Mouse (Mus musculus) embryonic facial prominence, embryonic 14.5 days (tissue): Measurements from ENCODE around the gene Sbp. TPM values are rescaled to one million over a fixed set of nuclear protein-coding genes. Genes with fewer than 3 reads are reported as not detected.
A peak's percentile ranks its signal among the peaks of the same experiment; 100 is the strongest.

Experiments used
- ATAC-seq: fragments of 200-750 bp; cut with Nextera tagmentation; 2 replicates; pipeline ENCODE4 v1.8.0; 2017; ENCODE audit warnings: low read depth, moderate number of reproducible peaks, moderate TSS enrichment
- DNase-seq: peaks from one replicate; pipeline ENCODE4 v3.0.0-alpha.2; 2015; ENCODE audit warnings: low spot score
- H3K27ac ChIP-seq: fragments of 300-500 bp; sonication (generic); replicated peaks from 2 replicates; pipeline ENCODE4 v1.5.1; 2014; ENCODE audit warnings: low read depth, mild to moderate bottlenecking, low read length, moderate library complexity
- H3K27me3 ChIP-seq: fragments of 300-500 bp; sonication (generic); replicated peaks from 2 replicates; pipeline ENCODE4 v1.6.1; 2014; ENCODE audit warnings: low read length; ENCODE audit not compliant: control insufficient read depth, insufficient read depth
- H3K36me3 ChIP-seq: fragments of 300-500 bp; sonication (generic); 2 replicates; pipeline ENCODE4 v1.6.1; 2014; ENCODE audit warnings: low read length, mixed read lengths; ENCODE audit not compliant: control insufficient read depth, insufficient read depth
- H3K4me1 ChIP-seq: fragments of 300-500 bp; sonication (generic); 2 replicates; pipeline ENCODE4 v1.6.1; 2014; ENCODE audit warnings: antibody characterized with exemption, low read length; ENCODE audit not compliant: control insufficient read depth, insufficient read depth
- H3K4me2 ChIP-seq: fragments of 300-500 bp; sonication (generic); 2 replicates; pipeline ENCODE4 v1.6.1; 2014; ENCODE audit warnings: low read depth, mild to moderate bottlenecking, low read length, moderate library complexity, mixed read lengths
- H3K4me3 ChIP-seq: fragments of 300-500 bp; sonication (generic); 2 replicates; pipeline ENCODE4 v1.5.1; 2014; ENCODE audit warnings: low read depth, mild to moderate bottlenecking, low read length
- H3K9ac ChIP-seq: fragments of 300-500 bp; sonication (generic); 2 replicates; pipeline ENCODE4 v1.6.1; 2014; ENCODE audit warnings: low read depth, mild to moderate bottlenecking, low read length, moderate library complexity, mixed read lengths
- H3K9me3 ChIP-seq: fragments of 300-500 bp; sonication (generic); 2 replicates; pipeline ENCODE4 v1.6.1; 2016; ENCODE audit warnings: low read length; ENCODE audit not compliant: control insufficient read depth
- WGBS: fragments of 180-500 bp; shearing (Covaris S2); extraction: QIAGEN DNeasy Blood & Tissue Kit; methylation state at CpG from one replicate; pipeline ENCODE4 v1.1.7; 2014; 5-methylcytosine and 5-hydroxymethylcytosine counted together
- polyA plus RNA-seq: library from polyadenylated mRNA; unstranded; fragments of >200 nt; fragmentation: Nextera tagmentation; extraction: Ambion mirVana; gene quantifications from 2 replicates; pipeline ENCODE4 v1.2.1, GENCODE M21; 2014

Sbp gene
- polyA plus RNA-seq, 1 experiment from 2014 or later, result not detected

- Histone ChIP-seq H3K9ac (no peak overlapping the region), H3K4me1 (no peaks in the 10 kb centered on the region), H3K36me3 (no peaks in the 10 kb centered on the region), H3K27ac (no peak overlapping the region), H3K4me3 (no peak overlapping the region), H3K27me3 (no peaks in the 10 kb centered on the region), H3K4me2 (no peak overlapping the region), H3K9me3 (no peaks in the 10 kb centered on the region)
- 35% methylated on average over 3 of the region's 3 CpGs for WGBS
- peak; percentile 94 for ATAC-seq
- DNase-seq, result peak; percentile 88
These were observed 18.7 kb downstream of the Sbp start for GRCm38 (mm10) chr17:23960084-23960738.

GRCm38 (mm10) chr17:23961573-23962122, 20.2 kb downstream of the Sbp start:
- ATAC-seq (no peak), DNase-seq (no peak)
- 65% methylated on average over 4 of the region's 4 CpGs for WGBS
- Histone ChIP-seq H3K27me3 (no peaks in the 10 kb centered on the region), H3K36me3 (no peaks in the 10 kb centered on the region), H3K9me3 (no peaks in the 10 kb centered on the region), H3K9ac (no peak overlapping the region), H3K4me2 (no peak overlapping the region), H3K4me1 (no peaks in the 10 kb centered on the region), H3K27ac (no peak overlapping the region), H3K4me3 (no peak overlapping the region)

- Histone ChIP-seq H3K36me3 (no peaks in the 10 kb centered on the region), H3K27me3 (no peaks in the 10 kb centered on the region), H3K9ac (no peak overlapping the region), H3K4me3 (no peak overlapping the region), H3K27ac (no peak overlapping the region), H3K9me3 (no peaks in the 10 kb centered on the region), H3K4me1 (no peaks in the 10 kb centered on the region), H3K4me2 (no peak overlapping the region)
- no peak for ATAC-seq
- WGBS, result 38% methylated on average over 6 of the region's 6 CpGs
- DNase-seq, result no peak
These were observed 24.4 kb downstream of the Sbp start for GRCm38 (mm10) chr17:23965805-23966425.

- Histone ChIP-seq H3K9ac (no peak overlapping the region), H3K4me3 (no peak overlapping the region), H3K27me3 (no peaks in the 10 kb centered on the region), H3K36me3 (no peaks in the 10 kb centered on the region), H3K27ac (no peak overlapping the region), H3K9me3 (no peaks in the 10 kb centered on the region), H3K4me2 (no peak overlapping the region), H3K4me1 (no peaks in the 10 kb centered on the region)
- DNase-seq, result no peak
- WGBS, result 78% methylated on average over 10 of the region's 10 CpGs
- no peak for ATAC-seq
These were observed 25.4 kb downstream of the Sbp start for GRCm38 (mm10) chr17:23966658-23967401.

- Histone ChIP-seq H3K9me3 (no peaks in the 10 kb centered on the region), H3K4me3 (no peak overlapping the region), H3K27me3 (no peaks in the 10 kb centered on the region), H3K4me1 (no peaks in the 10 kb centered on the region), H3K4me2 (no peak overlapping the region), H3K36me3 (no peaks in the 10 kb centered on the region), H3K27ac (no peak overlapping the region), H3K9ac (no peak overlapping the region)
- no peak for ATAC-seq
- WGBS, result 61% methylated on average over 2 of the region's 2 CpGs
- DNase-seq, result no peak
These were observed 27.3 kb downstream of the Sbp start for GRCm38 (mm10) chr17:23968780-23969179.

- DNase-seq (peak; percentile 65), ATAC-seq (no peak; the same call in 1 of the 2 replicates)
- Histone ChIP-seq H3K36me3 (no peaks in the 10 kb centered on the region), H3K27me3 (no peaks in the 10 kb centered on the region), H3K27ac (no peak overlapping the region), H3K9ac (no peak overlapping the region), H3K4me1 (no peaks in the 10 kb centered on the region), H3K4me3 (no peak overlapping the region), H3K9me3 (no peaks in the 10 kb centered on the region), H3K4me2 (no peak overlapping the region)
- 0% methylated on average over 1 of the region's 1 CpGs for WGBS
These were observed 27.8 kb downstream of the Sbp start for GRCm38 (mm10) chr17:23969231-23969630.

GRCm38 (mm10) chr17:23971315-23971714, 29.8 kb downstream of the Sbp start:
- Histone ChIP-seq H3K36me3 (no peaks in the 10 kb centered on the region), H3K4me2 (no peak overlapping the region), H3K27me3 (no peaks in the 10 kb centered on the region), H3K9ac (no peak overlapping the region), H3K4me1 (no peaks in the 10 kb centered on the region), H3K4me3 (no peak overlapping the region), H3K9me3 (no peaks in the 10 kb centered on the region), H3K27ac (no peak overlapping the region)
- 82% methylated on average over 9 of the region's 9 CpGs for WGBS
- DNase-seq (no peak), ATAC-seq (no peak)

- no peak for ATAC-seq
- Histone ChIP-seq H3K27ac (no peak overlapping the region), H3K27me3 (no peaks in the 10 kb centered on the region), H3K4me1 (no peaks in the 10 kb centered on the region), H3K36me3 (no peaks in the 10 kb centered on the region), H3K4me2 (no peak overlapping the region), H3K9me3 (no peaks in the 10 kb centered on the region), H3K4me3 (no peak overlapping the region), H3K9ac (no peak overlapping the region)
- DNase-seq, result no peak
- WGBS, result 74% methylated on average over 4 of the region's 4 CpGs
These were observed 35.2 kb downstream of the Sbp start for GRCm38 (mm10) chr17:23976665-23977064.
